Mouse (Mus musculus) cerebellum, adult 2 months (tissue): ENCODE measurements at regions not wholly inside any gene's neighbourhood (a gene's known extent, or its start where the extent isn't known, plus 50 kb on each side); places are given as distances from the start of the nearest gene placed in this dataset.

Source experiments
- CTCF ChIP-seq: fragments of 200-500 bp; IDR thresholded peaks from 2 replicates; pipeline ENCODE4 v1.5.1; 2011; ENCODE audit warnings: low read depth, mild to moderate bottlenecking, control low read depth, low read length, moderate library complexity, borderline replicate concordance; ENCODE audit not compliant: insufficient read depth
- POLR2A ChIP-seq: fragments of 200-500 bp; IDR thresholded peaks from 2 replicates; pipeline ENCODE4 v1.6.1; 2011; ENCODE audit warnings: low read length, control low read depth, borderline replicate concordance; ENCODE audit not compliant: insufficient read depth

DNA sequence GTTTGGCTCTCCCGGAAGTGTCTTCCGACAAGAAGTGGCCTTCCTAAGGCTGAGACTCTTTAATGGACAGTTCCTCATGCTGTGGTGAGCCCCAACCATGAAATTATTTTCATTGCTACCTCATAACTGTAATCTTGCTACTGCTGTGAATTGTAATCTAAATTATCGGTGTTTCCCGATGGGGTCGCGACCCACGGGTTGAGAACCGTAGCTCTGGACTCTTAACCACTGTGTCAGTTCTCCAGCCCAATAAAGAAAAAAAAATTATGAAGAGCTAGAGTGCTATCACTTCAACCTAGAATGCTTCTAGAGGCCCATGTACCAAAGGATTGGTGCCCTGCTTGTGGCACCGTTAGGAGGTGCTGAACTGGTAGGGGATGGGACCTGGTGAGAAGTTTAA lies 66.7 kb upstream of the Slc38a2 start:
- no peak for TF ChIP-seq POLR2A
- no peak for TF ChIP-seq CTCF
